Mouse (Mus musculus) stomach, embryonic 14.5 days (tissue): ENCODE measurements around the gene Gm20388. TPM values are rescaled to one million over a fixed set of nuclear protein-coding genes. Genes with fewer than 3 reads are reported as not detected.

Source experiments
- ATAC-seq: fragments of 200-750 bp; cut with Nextera tagmentation; 2 replicates; pipeline ENCODE4 v1.8.0; 2017; ENCODE audit warnings: low read depth, moderate TSS enrichment; ENCODE audit not compliant: insufficient number of reproducible peaks, insufficient read depth, low FRiP score
- H3K27ac ChIP-seq: fragments of 300-500 bp; sonication (generic); 2 replicates; pipeline ENCODE4 v1.5.1; 2014; ENCODE audit warnings: mild to moderate bottlenecking, low read length, moderate library complexity, mixed read lengths
- H3K27me3 ChIP-seq: fragments of 300-500 bp; sonication (generic); 2 replicates; pipeline ENCODE4 v1.6.1; 2014; ENCODE audit warnings: low read length, control low read depth, mixed read lengths; ENCODE audit not compliant: control insufficient read depth, insufficient read depth
- H3K36me3 ChIP-seq: fragments of 300-500 bp; sonication (generic); 2 replicates; pipeline ENCODE4 v1.6.1; 2014; ENCODE audit warnings: mild to moderate bottlenecking, control low read depth, low read length, moderate library complexity, mixed read lengths; ENCODE audit not compliant: control insufficient read depth, insufficient read depth
- H3K4me1 ChIP-seq: fragments of 300-500 bp; sonication (generic); 2 replicates; pipeline ENCODE4 v1.6.1; 2014; ENCODE audit warnings: low read length, control low read depth, mixed read lengths; ENCODE audit not compliant: control insufficient read depth, insufficient read depth
- H3K4me2 ChIP-seq: fragments of 300-500 bp; sonication (generic); replicated peaks from 2 replicates; pipeline ENCODE4 v1.6.1; 2014; ENCODE audit warnings: low read depth, low read length, control low read depth
- H3K4me3 ChIP-seq: fragments of 300-500 bp; sonication (generic); 2 replicates; pipeline ENCODE4 v1.5.1; 2014; ENCODE audit warnings: low read depth, low read length, control low read depth
- H3K9ac ChIP-seq: fragments of 300-500 bp; sonication (generic); replicated peaks from 2 replicates; pipeline ENCODE4 v1.6.1; 2014; ENCODE audit warnings: low read depth, mild to moderate bottlenecking, control low read depth, low read length, moderate library complexity, mixed read lengths
- H3K9me3 ChIP-seq: fragments of 300-500 bp; sonication (generic); 2 replicates; pipeline ENCODE4 v1.6.1; 2016; ENCODE audit warnings: low read depth, low read length, control low read depth; ENCODE audit not compliant: control insufficient read depth
- WGBS: fragments of 180-500 bp; shearing (Covaris S2); extraction: QIAGEN DNeasy Blood & Tissue Kit; methylation state at CpG from one replicate; pipeline ENCODE4 v1.1.7; 2014; 5-methylcytosine and 5-hydroxymethylcytosine counted together
- polyA plus RNA-seq: library from polyadenylated mRNA; unstranded; fragments of >200 nt; fragmentation: Nextera tagmentation; extraction: Ambion mirVana; gene quantifications from 2 replicates; pipeline ENCODE4 v1.2.1, GENCODE M21; 2014

Gm20388 gene
- polyA plus RNA-seq, 1 experiment from 2014 or later, result 11.4 TPM

GRCm38 (mm10) chr8:122049266-122049665 is 2138.6 kb downstream of the Gm20388 start:
- Histone ChIP-seq H3K27ac (no peak overlapping the region), H3K36me3 (no peaks in the 10 kb centered on the region), H3K4me2 (no peak overlapping the region), H3K27me3 (no peaks in the 10 kb centered on the region), H3K9ac (no peak overlapping the region), H3K4me3 (no peak overlapping the region), H3K4me1 (no peaks in the 10 kb centered on the region), H3K9me3 (no peaks in the 10 kb centered on the region)
- WGBS, result 90% methylated on average over 4 of the region's 4 CpGs
- no peak for ATAC-seq

GRCm38 (mm10) chr8:122049923-122050322 is 2139.3 kb downstream of the Gm20388 start:
- H3K9me3 ChIP-seq, result no peaks in the 10 kb centered on the region
- H3K4me2 ChIP-seq, result no peak overlapping the region
- H3K4me1 ChIP-seq, result no peaks in the 10 kb centered on the region
- no peaks in the 10 kb centered on the region for H3K36me3 ChIP-seq
- no peak overlapping the region for H3K27ac ChIP-seq
- ATAC-seq, result no peak
- H3K27me3 ChIP-seq, result no peaks in the 10 kb centered on the region
- WGBS, result 79% methylated on average over 2 of the region's 2 CpGs
- H3K9ac ChIP-seq, result no peak overlapping the region
- no peak overlapping the region for H3K4me3 ChIP-seq

DNA sequence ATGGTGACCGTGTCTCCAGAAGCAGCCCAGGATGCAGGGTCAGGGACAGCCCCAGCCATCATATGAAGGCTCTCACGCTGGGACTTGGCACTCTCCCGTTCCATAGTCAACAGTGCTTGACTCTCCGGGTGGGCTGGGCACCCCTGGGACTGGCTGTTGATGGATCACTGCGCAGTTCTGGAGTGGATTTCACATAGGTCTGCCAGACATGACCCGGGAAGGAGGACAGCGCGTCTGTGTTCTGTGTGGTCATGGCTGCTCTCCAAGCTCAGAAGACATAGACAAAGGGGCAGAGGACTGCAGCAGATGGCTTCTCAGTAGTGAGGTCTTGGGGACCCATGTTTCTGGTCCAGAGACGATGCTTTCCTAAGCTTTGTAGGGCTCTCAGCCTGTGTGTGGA is 2140.0 kb downstream of the Gm20388 start:
- WGBS, result 91% methylated on average over 9 of the region's 9 CpGs
- Histone ChIP-seq H3K4me3 (no peak overlapping the region), H3K9ac (no peak overlapping the region), H3K4me1 (peaks cover 5% of the 10 kb centered on the region), H3K27me3 (no peaks in the 10 kb centered on the region), H3K9me3 (no peaks in the 10 kb centered on the region), H3K36me3 (no peaks in the 10 kb centered on the region), H3K27ac (no peak overlapping the region), H3K4me2 (no peak overlapping the region)
- no peak for ATAC-seq

- H3K4me1 ChIP-seq, result peaks cover 20% of the 10 kb centered on the region
- H3K27ac ChIP-seq, result no peak overlapping the region
- H3K9ac ChIP-seq, result no peak overlapping the region
- 37% methylated on average over 10 of the region's 10 CpGs for WGBS
- no peaks in the 10 kb centered on the region for H3K9me3 ChIP-seq
- no peak for ATAC-seq
- H3K4me2 ChIP-seq, result no peak overlapping the region
- no peaks in the 10 kb centered on the region for H3K36me3 ChIP-seq
- no peak overlapping the region for H3K4me3 ChIP-seq
- H3K27me3 ChIP-seq, result no peaks in the 10 kb centered on the region
Observed at GRCm38 (mm10) chr8:122055321-122055720, 2144.7 kb downstream of the Gm20388 start.

DNA sequence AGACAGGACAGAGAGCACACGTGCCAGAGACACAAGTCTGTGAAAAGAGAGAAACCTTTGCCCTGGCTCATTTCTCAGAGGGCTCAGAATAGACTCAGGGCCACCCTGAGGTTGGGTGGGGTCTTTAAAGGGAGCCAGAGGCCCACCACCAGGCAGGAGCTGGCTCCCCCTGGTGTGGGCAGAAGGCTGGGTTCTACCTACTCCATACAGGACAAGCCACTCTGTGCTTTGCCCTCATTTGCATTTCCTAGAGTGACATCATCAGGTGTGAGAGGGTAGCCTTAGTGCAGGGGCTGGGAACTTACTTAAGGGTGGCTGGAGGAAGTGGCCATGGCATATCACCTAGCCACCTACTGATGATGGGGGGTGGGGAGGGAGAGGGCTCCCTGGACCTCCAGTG is 2145.5 kb downstream of the Gm20388 start:
- no peaks in the 10 kb centered on the region for H3K27me3 ChIP-seq

GRCm38 (mm10) chr8:122056882-122057281 is 2146.2 kb downstream of the Gm20388 start:
- H3K27ac ChIP-seq, result no peak overlapping the region
- H3K4me2 ChIP-seq, result no peak overlapping the region
- H3K4me1 ChIP-seq, result peaks cover 20% of the 10 kb centered on the region
- H3K36me3 ChIP-seq, result no peaks in the 10 kb centered on the region
- no peak overlapping the region for H3K9ac ChIP-seq
- ATAC-seq, result peak; percentile 50; the same call in 1 of the 2 replicates
- H3K27me3 ChIP-seq, result no peaks in the 10 kb centered on the region
- H3K9me3 ChIP-seq, result no peaks in the 10 kb centered on the region
- WGBS, result 27% methylated on average over 7 of the region's 7 CpGs
- no peak overlapping the region for H3K4me3 ChIP-seq

More for the DNA sequence above, 2145.5 kb downstream of the Gm20388 start:
- Histone ChIP-seq H3K4me2 (no peak overlapping the region), H3K4me1 (peaks cover 20% of the 10 kb centered on the region), H3K9ac (no peak overlapping the region), H3K4me3 (no peak overlapping the region), H3K27ac (no peak overlapping the region), H3K36me3 (no peaks in the 10 kb centered on the region), H3K9me3 (no peaks in the 10 kb centered on the region)
- 0 out of 2 replicates have a peak, but pooled peaks have one; percentile 29 for ATAC-seq
- WGBS, result 16% methylated on average over 1 of the region's 1 CpGs

GRCm38 (mm10) chr8:122058510-122058909 is 2147.9 kb downstream of the Gm20388 start:
- Histone ChIP-seq H3K9me3 (no peaks in the 10 kb centered on the region), H3K27ac (no peak overlapping the region), H3K4me1 (peaks cover 20% of the 10 kb centered on the region), H3K9ac (no peak overlapping the region), H3K4me3 (no peak overlapping the region), H3K36me3 (no peaks in the 10 kb centered on the region), H3K27me3 (no peaks in the 10 kb centered on the region), H3K4me2 (no peak overlapping the region)
- 65% methylated on average over 9 of the region's 9 CpGs for WGBS
- no peak for ATAC-seq

GRCm38 (mm10) chr8:122058951-122059350 is 2148.3 kb downstream of the Gm20388 start:
- peaks cover 20% of the 10 kb centered on the region for H3K4me1 ChIP-seq
- H3K9ac ChIP-seq, result no peak overlapping the region
- WGBS, result 83% methylated on average over 8 of the region's 8 CpGs
- H3K36me3 ChIP-seq, result no peaks in the 10 kb centered on the region
- no peak overlapping the region for H3K4me2 ChIP-seq
- H3K27me3 ChIP-seq, result no peaks in the 10 kb centered on the region
- H3K27ac ChIP-seq, result no peak overlapping the region
- no peak for ATAC-seq
- H3K4me3 ChIP-seq, result no peak overlapping the region
- no peaks in the 10 kb centered on the region for H3K9me3 ChIP-seq

DNA sequence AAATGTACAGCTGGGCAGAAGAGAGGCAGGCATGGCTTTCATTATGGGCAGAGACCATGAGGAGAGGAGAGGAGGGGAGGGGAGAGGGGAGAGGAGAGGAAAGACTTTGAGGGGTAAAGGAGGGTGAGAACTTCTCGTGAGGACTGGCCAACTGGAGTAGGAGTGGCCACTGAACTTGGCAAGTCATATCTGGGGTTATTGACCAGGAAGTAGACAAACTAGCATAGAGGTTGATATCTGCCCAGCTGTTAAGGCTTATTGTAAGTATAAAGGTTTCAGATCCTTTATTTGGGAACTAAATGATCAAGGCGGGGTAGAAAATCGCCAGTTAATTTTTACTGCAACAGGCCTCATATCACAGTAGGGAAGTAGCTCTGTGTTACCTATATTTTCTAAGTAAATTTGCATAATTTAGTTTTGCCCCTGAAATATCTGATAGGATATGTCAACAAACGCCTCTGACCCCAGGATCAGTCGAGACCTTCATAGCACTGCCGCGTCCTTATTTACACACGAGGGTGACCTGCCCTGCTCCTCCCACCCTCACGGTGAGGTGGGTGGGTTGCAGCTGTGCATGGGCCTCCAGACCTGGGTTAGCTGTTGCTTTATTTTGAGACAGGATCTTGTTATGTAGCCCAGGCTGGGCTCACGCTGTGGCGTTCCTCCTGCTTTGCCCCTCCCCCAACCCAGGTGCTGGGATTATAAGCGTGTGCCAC is 2152.0 kb downstream of the Gm20388 start:
- H3K4me1 ChIP-seq, result no peaks in the 10 kb centered on the region
- H3K27me3 ChIP-seq, result no peaks in the 10 kb centered on the region
- H3K9ac ChIP-seq, result no peak overlapping the region
- no peak overlapping the region for H3K4me2 ChIP-seq
- no peaks in the 10 kb centered on the region for H3K9me3 ChIP-seq
- H3K36me3 ChIP-seq, result no peaks in the 10 kb centered on the region
- WGBS, result 46% methylated on average over 12 of the region's 12 CpGs
- peak; percentile 36; the same call in 1 of the 2 replicates for ATAC-seq
- H3K27ac ChIP-seq, result no peak overlapping the region
- no peak overlapping the region for H3K4me3 ChIP-seq
